Mouse (Mus musculus) embryonic facial prominence, embryonic 13.5 days (tissue): ENCODE data around the gene Fam126a. TPM values are rescaled to one million over a fixed set of nuclear protein-coding genes. Genes with fewer than 3 reads are reported as not detected.

Experiments
- ATAC-seq: fragments of 200-750 bp; cut with Nextera tagmentation; 2 replicates; pipeline ENCODE4 v1.8.0; 2017; ENCODE audit warnings: low read depth; ENCODE audit not compliant: insufficient number of reproducible peaks, insufficient read depth, low FRiP score, low TSS enrichment
- H3K27ac ChIP-seq: fragments of 300-500 bp; sonication (generic); 2 replicates; pipeline ENCODE4 v1.5.1; 2015; ENCODE audit warnings: moderate library complexity, mild to moderate bottlenecking, inconsistent platforms
- H3K27me3 ChIP-seq: fragments of 300-500 bp; sonication (generic); 2 replicates; pipeline ENCODE4 v1.6.1; 2015; ENCODE audit warnings: mild to moderate bottlenecking, inconsistent platforms
- H3K36me3 ChIP-seq: fragments of 300-500 bp; sonication (generic); 2 replicates; pipeline ENCODE4 v1.6.1; 2015; ENCODE audit warnings: mild to moderate bottlenecking, inconsistent platforms
- H3K4me1 ChIP-seq: fragments of 300-500 bp; sonication (generic); 2 replicates; pipeline ENCODE4 v1.6.1; 2015; ENCODE audit warnings: inconsistent platforms
- H3K4me2 ChIP-seq: fragments of 300-500 bp; sonication (generic); 2 replicates; pipeline ENCODE4 v1.6.1; 2015; ENCODE audit warnings: moderate library complexity, mild to moderate bottlenecking, inconsistent platforms
- H3K4me3 ChIP-seq: fragments of 300-500 bp; sonication (generic); 2 replicates; pipeline ENCODE4 v1.5.1; 2015; ENCODE audit warnings: mild to moderate bottlenecking, inconsistent platforms
- H3K9ac ChIP-seq: fragments of 300-500 bp; sonication (generic); 2 replicates; pipeline ENCODE4 v1.6.1; 2015; ENCODE audit warnings: mild to moderate bottlenecking, inconsistent platforms
- H3K9me3 ChIP-seq: fragments of 300-500 bp; sonication (generic); 2 replicates; pipeline ENCODE4 v1.6.1; 2016; ENCODE audit warnings: inconsistent platforms
- WGBS: fragments of 180-500 bp; shearing (Covaris S2); methylation state at CpG from one replicate; pipeline ENCODE4 v1.1.7; 2015; ENCODE audit warnings: mixed read lengths; 5-methylcytosine and 5-hydroxymethylcytosine counted together
- polyA plus RNA-seq: library from polyadenylated mRNA; unstranded; fragments of >200 nt; fragmentation: Nextera tagmentation; extraction: Ambion mirVana; gene quantifications from 2 replicates; pipeline ENCODE4 v1.2.1, GENCODE M21; 2015

Gene Fam126a
- polyA plus RNA-seq, 1 experiment from 2014 or later, result 27.1 TPM

DNA sequence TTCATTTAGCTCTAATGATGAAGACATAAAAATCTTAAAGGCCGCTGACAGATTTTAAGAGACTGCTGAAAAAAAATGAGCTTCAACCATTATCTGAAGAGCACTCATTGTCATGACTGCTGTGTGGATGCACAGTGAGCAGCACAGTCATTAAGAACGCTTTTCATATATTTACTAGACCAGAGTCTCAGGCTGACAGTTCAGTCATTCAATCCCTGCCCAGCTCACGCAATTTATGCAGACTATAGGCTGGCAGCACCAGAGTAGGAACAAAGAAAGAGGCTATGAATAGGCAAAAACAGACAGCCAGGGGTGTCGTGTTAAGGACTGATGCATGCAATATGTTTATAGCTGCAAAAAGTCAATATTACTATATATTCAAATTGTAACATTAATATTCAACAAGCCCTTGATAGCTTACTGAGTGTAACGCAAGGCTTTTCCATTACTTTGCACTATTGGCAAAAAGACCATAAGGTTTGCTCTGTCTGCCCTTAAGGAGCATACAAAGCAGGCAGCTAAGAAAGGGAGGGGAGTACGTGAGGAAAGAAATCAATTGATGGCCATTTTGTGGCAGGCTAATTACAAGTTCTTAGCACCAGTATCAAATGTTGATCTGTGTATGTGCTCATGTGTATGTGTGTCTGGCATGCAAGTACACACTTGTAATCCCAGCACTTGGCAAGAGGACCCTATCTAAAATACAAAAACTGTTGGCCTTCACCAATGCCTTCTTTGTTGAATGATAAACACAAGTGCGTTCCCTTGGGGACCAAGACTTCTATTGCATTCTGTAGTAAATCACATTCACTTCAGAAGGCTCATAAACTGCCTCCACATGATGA, 10.9 kb downstream of the Fam126a start:
- H3K27me3 ChIP-seq, result no peaks in the 10 kb centered on the region
- H3K27ac ChIP-seq, result no peak overlapping the region
- WGBS, result 79% methylated on average over 7 of the region's 7 CpGs
- no peak overlapping the region for H3K9ac ChIP-seq
- ATAC-seq, result no peak
- peaks cover 4% of the 10 kb centered on the region; the same call in 1 of the 2 replicates for H3K36me3 ChIP-seq
- peaks cover 3% of the 10 kb centered on the region; the same call in 1 of the 2 replicates for H3K4me1 ChIP-seq
- no peak overlapping the region for H3K4me2 ChIP-seq
- H3K4me3 ChIP-seq, result no peak overlapping the region
- no peaks in the 10 kb centered on the region for H3K9me3 ChIP-seq

DNA sequence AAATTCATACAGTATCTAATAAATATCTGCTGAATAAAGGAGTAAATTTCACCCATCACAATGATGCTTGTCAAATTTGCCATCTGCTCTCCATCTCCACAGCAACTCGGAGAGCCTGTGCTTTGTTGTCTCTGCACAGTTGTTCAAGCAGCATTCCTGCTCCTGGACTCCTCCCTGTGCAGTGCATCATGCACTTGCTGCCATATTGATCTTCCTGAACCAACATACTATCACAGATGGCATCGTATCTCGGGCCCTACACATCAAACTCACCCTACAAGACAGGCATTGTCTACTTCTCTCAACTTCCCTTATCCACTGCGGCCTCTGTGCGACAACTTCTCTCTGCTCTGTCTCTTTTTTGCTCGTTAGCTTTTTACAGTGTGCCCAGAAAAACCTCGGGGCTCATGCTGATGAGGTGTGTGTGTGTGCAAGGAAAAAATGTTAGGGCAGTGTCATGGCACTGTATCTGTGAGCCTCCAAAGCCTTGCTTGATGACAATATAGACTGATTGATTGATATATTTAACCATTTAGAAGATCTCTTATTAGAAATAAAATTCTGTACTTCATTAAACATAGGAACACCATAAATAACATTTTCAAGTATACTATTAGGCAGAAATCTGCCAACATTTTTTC, 11.7 kb downstream of the Fam126a start:
- H3K4me3 ChIP-seq, result no peak overlapping the region
- peaks cover 4% of the 10 kb centered on the region; the same call in 1 of the 2 replicates for H3K36me3 ChIP-seq
- no peaks in the 10 kb centered on the region for H3K9me3 ChIP-seq
- 83% methylated on average over 7 of the region's 7 CpGs for WGBS
- no peak for ATAC-seq
- no peak overlapping the region for H3K9ac ChIP-seq
- H3K27ac ChIP-seq, result no peak overlapping the region
- peaks cover 3% of the 10 kb centered on the region; the same call in 1 of the 2 replicates for H3K4me1 ChIP-seq
- no peaks in the 10 kb centered on the region for H3K27me3 ChIP-seq
- no peak overlapping the region for H3K4me2 ChIP-seq

DNA sequence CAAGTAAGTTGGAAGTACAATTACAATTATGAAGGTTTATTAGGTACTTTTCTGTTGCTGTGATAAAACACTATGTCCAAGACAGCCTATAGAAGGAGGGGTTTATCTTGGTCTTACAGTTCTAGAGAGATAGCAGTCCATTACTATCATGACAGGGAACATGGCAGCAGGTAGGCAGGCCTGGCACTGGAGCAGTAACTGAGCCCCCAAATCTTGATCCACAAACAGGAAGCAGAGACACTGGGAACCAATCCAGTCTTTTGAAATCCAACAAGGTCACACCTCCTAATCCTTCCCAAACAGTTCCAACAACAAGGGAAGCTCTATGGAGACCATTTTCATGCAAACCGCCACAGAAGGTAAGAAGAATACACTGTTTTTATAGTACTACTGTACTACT, 13.6 kb downstream of the Fam126a start:
- peaks cover 4% of the 10 kb centered on the region; the same call in 1 of the 2 replicates for H3K36me3 ChIP-seq
- H3K27me3 ChIP-seq, result no peaks in the 10 kb centered on the region
- no peaks in the 10 kb centered on the region for H3K9me3 ChIP-seq
- no peak overlapping the region for H3K4me3 ChIP-seq
- no peak overlapping the region for H3K4me2 ChIP-seq
- H3K27ac ChIP-seq, result no peak overlapping the region
- peaks cover 3% of the 10 kb centered on the region; the same call in 1 of the 2 replicates for H3K4me1 ChIP-seq
- ATAC-seq, result no peak
- H3K9ac ChIP-seq, result no peak overlapping the region
- 93% methylated on average over 1 of the region's 1 CpGs for WGBS

DNA sequence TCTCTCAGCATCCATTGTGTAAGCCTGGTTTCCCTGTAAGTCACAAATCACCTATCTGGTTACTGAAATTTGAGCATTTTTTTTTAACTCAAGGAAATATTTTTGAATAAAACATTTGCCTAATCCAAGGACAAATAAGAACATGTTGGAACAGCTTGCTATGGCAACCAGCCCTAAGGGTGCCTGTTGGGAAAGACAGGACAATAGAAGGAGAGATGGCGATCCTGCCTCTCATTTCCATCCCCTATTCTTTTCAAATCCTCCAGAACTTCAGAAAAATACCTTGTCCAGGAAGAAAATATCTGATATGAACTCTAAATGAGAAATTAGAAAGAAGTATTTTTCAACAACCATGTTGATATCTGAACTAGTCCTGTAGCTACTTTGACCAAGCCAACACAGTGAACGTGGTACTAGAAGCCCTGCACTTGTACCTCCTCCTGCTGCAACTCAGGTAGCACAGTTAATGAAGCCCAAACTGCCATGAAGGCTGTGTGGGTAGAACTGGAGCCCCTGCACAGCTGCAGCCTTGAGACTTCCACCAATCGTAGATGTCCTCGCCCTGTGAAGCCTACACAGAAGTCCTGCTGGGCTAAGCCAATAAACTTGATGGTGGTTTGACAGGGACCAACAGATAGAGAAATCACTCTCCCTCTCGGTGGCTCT, 17.0 kb downstream of the Fam126a start:
- ATAC-seq, result no peak
- 71% methylated on average over 5 of the region's 5 CpGs for WGBS
- Histone ChIP-seq H3K27me3 (no peaks in the 10 kb centered on the region), H3K9ac (no peak overlapping the region), H3K9me3 (no peaks in the 10 kb centered on the region), H3K4me3 (no peak overlapping the region), H3K27ac (no peak overlapping the region), H3K4me2 (no peak overlapping the region), H3K4me1 (no peaks in the 10 kb centered on the region), H3K36me3 (peaks cover 12% of the 10 kb centered on the region; the same call in 1 of the 2 replicates)

DNA sequence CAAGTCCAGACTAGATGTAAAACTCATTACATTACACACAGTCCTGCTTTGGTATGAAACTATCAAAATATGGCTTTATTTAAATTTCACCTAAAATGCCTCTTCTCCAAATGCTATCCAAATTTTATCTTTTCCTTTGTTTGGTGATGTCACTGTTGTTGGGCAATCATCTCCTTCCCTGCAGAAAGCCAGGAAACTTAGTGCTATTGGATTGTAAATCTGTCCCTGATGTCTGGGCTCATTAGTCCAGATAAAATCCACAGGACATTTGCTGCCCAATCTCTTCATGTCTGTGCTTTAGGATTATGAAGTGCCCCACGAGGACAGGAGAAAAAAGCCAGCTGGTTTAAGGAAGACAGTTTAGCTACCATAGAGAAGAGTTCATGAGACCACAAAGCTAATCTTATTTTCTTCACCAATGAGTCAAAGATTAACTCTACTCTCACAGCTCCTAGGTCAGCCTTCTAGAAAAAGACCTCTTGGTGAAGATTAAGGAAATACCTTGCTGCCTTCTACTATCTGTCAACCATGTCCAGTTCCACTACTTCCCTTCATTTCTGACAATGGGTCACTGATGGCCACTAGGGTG, 31.3 kb downstream of the Fam126a start:
- Histone ChIP-seq H3K4me2 (no peak overlapping the region), H3K4me3 (no peak overlapping the region), H3K27me3 (no peaks in the 10 kb centered on the region), H3K4me1 (0 out of 2 replicates have a peak, but pooled peaks cover 2% of the 10 kb centered on the region), H3K9me3 (no peaks in the 10 kb centered on the region), H3K36me3 (peaks cover 10% of the 10 kb centered on the region), H3K9ac (no peak overlapping the region), H3K27ac (no peak overlapping the region)
- 70% methylated on average over 1 of the region's 1 CpGs for WGBS
- ATAC-seq, result no peak

DNA sequence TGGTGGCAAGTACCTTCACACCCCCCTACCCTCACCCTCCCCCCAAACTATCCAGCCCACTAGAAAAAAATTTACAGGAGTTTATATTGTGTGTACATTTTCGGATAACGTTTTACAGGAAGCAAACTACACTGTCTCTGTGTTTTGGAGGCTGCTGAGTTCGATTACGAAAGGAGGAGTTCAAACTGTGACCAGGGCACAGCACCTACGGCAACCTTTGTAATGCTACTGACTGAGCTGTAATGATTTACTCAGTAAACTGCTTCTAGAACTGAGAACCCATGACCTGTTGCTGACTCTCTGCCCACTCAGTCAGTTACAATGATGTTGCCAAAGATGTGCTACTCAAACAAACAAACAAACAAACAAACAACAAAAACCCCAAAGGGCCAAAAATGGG, 34.5 kb downstream of the Fam126a start:
- Histone ChIP-seq H3K4me3 (no peak overlapping the region), H3K4me1 (peaks cover 21% of the 10 kb centered on the region), H3K4me2 (no peak overlapping the region), H3K27me3 (no peaks in the 10 kb centered on the region), H3K9me3 (no peaks in the 10 kb centered on the region), H3K9ac (no peak overlapping the region), H3K27ac (no peak overlapping the region), H3K36me3 (peaks cover 10% of the 10 kb centered on the region)
- 84% methylated on average over 5 of the region's 5 CpGs for WGBS
- no peak for ATAC-seq

DNA sequence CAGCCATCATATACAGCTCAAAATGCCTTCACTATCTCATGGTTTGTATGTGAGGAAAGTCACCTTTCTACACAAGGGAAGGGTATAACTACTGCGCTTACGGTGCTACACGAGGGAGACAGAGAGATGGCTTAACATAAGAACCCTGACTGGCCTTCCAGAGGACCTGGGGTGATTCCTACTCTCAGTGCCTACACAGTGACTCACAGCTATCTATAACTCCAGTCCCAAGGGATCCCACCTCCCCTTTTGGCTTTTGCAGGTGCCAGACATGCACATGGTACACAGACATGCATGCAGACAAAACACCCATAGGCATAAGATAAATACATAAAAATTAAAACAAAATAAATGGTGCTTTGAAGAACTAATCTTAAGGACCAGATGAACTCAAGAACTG, 35.6 kb downstream of the Fam126a start:
- Histone ChIP-seq H3K4me2 (no peak overlapping the region), H3K36me3 (peaks cover 10% of the 10 kb centered on the region), H3K9me3 (no peaks in the 10 kb centered on the region), H3K4me3 (no peak overlapping the region), H3K4me1 (peaks cover 21% of the 10 kb centered on the region), H3K27ac (no peak overlapping the region), H3K9ac (no peak overlapping the region), H3K27me3 (no peaks in the 10 kb centered on the region)
- 95% methylated on average over 3 of the region's 3 CpGs for WGBS
- ATAC-seq, result no peak

DNA sequence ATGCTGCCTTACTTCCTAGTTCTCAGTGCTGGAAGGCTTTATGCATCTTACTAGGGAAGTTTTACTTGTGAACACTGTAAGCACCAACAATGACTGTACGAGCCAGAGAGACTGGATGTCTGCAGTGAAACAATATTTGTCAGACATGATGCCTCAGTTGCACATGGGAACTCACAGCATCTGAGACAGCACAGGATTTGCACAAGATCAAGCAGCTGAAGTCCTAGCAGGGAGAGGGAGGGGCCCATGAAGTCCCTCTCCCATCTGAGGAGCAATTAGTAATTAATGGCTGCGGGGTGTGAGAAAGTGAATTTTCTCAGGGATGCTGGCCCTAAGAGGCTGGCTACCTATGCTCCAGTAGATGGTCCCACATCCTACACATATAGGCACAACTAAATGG, 36.3 kb downstream of the Fam126a start:
- H3K36me3 ChIP-seq, result peaks cover 7% of the 10 kb centered on the region
- H3K9ac ChIP-seq, result no peak overlapping the region
- WGBS, result 82% methylated on average over 2 of the region's 2 CpGs
- peaks cover 21% of the 10 kb centered on the region for H3K4me1 ChIP-seq
- no peak overlapping the region for H3K4me2 ChIP-seq
- no peaks in the 10 kb centered on the region for H3K9me3 ChIP-seq
- H3K27me3 ChIP-seq, result no peaks in the 10 kb centered on the region
- no peak overlapping the region for H3K27ac ChIP-seq
- H3K4me3 ChIP-seq, result no peak overlapping the region
- ATAC-seq, result no peak

DNA sequence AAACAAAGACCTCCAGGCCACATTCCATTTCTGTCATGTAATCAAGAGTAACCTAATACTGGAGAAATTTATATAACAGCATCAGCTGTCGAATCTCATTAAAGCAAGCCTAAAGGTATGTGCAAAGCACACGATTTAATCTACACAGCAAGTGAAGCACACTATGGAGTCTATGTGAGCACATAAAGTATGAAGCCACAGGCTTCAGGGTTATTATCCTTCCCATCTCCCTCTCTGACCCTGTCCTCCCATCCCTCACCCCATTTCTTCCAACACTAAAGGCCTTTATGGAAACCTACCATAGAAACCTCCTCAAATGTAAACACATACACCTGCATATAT, 37.0 kb downstream of the Fam126a start:
- no peak overlapping the region for H3K9ac ChIP-seq
- peak overlapping the region; percentile 81 for H3K27ac ChIP-seq
- no peak for ATAC-seq
- no peaks in the 10 kb centered on the region for H3K27me3 ChIP-seq
- H3K4me1 ChIP-seq, result peaks cover 21% of the 10 kb centered on the region
- peak overlapping the region; percentile 19 for H3K4me2 ChIP-seq
- WGBS, result 7% methylated on average over 2 of the region's 2 CpGs
- no peak overlapping the region for H3K4me3 ChIP-seq
- peaks cover under 1% of the 10 kb centered on the region for H3K36me3 ChIP-seq
- H3K9me3 ChIP-seq, result no peaks in the 10 kb centered on the region

DNA sequence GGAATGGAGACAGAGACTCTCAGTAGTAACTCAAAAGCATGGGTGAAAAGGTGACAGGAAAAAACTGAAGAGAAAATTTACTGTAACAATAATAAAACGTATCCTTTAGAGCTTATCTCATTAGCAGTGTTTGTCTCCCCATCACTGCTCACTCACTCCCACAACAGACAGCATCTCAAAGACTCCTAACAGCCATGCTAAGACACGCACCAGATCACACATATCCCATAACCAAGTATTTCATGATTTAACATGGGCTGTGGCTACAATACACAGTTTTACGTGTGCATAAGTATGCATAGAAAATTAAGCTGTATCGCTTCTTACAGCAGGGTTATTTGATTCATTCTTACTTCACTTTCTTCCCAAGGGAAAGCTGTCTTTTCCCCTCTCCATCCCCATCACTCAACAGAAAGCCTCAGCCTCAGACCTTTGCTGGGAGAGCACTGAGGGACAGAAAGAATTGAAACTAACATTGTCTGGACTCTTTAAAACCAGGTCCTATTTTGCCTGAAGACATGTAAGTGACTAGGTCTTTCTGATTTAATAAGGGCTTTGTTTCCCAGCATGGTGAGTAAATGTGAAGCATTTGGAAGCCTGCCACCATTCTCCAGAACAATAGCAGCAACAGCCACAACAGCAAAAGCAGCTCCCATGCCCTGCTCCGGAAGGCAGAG, 37.5 kb downstream of the Fam126a start:
- Histone ChIP-seq H3K36me3 (no peaks in the 10 kb centered on the region), H3K4me1 (peaks cover 21% of the 10 kb centered on the region), H3K9me3 (no peaks in the 10 kb centered on the region), H3K9ac (no peak overlapping the region), H3K4me2 (peak overlapping the region; percentile 19), H3K27me3 (no peaks in the 10 kb centered on the region), H3K4me3 (no peak overlapping the region), H3K27ac (peak overlapping the region; percentile 81)
- ATAC-seq, result 0 out of 2 replicates have a peak, but pooled peaks have one; percentile 59
- 30% methylated on average over 5 of the region's 5 CpGs for WGBS

DNA sequence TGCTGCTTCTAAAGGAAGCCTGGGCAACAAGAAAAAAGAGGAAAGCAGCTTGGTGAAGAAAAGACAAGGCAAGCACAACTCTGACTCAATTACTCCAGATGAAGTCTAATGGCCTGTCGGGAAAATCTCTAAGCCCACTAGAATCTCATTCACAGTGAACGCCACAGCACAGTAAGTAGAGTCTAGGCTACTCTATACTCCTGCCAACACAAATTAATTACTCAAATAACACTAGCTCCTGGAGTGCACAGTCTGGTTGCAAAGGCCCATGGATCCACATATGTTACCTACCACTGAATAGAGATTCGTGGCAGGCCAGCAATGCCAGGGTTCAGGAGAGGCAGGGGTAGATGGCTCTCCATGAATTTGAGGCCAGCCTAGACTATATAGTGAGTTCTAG, 40.5 kb downstream of the Fam126a start:
- no peak overlapping the region for H3K4me2 ChIP-seq
- no peaks in the 10 kb centered on the region for H3K27me3 ChIP-seq
- 86% methylated on average over 3 of the region's 3 CpGs for WGBS
- peaks cover 21% of the 10 kb centered on the region for H3K4me1 ChIP-seq
- H3K36me3 ChIP-seq, result peaks cover 6% of the 10 kb centered on the region; the same call in 1 of the 2 replicates
- ATAC-seq, result no peak
- H3K9ac ChIP-seq, result no peak overlapping the region
- H3K9me3 ChIP-seq, result no peaks in the 10 kb centered on the region
- no peak overlapping the region for H3K27ac ChIP-seq
- no peak overlapping the region for H3K4me3 ChIP-seq
